Mouse (Mus musculus) hindbrain, embryonic 12.5 days (tissue): ENCODE results near the gene Rab6b. TPM values are rescaled to one million over a fixed set of nuclear protein-coding genes. Genes with fewer than 3 reads are reported as not detected.

Source experiments
- ATAC-seq: fragments of 200-750 bp; cut with Nextera tagmentation; 2 replicates; pipeline ENCODE4 v1.8.0; 2017; ENCODE audit warnings: moderate TSS enrichment; ENCODE audit not compliant: low FRiP score
- H3K27ac ChIP-seq: fragments of 300-500 bp; sonication (generic); 2 replicates; pipeline ENCODE4 v1.5.1; 2016; ENCODE audit warnings: mild to moderate bottlenecking
- H3K27me3 ChIP-seq: fragments of 300-500 bp; sonication (generic); 2 replicates; pipeline ENCODE4 v1.6.1; 2016; ENCODE audit warnings: mild to moderate bottlenecking
- H3K36me3 ChIP-seq: fragments of 300-500 bp; sonication (generic); 2 replicates; pipeline ENCODE4 v1.6.1; 2016; ENCODE audit warnings: mild to moderate bottlenecking
- H3K4me1 ChIP-seq: fragments of 300-500 bp; sonication (generic); 2 replicates; pipeline ENCODE4 v1.6.1; 2016
- H3K4me2 ChIP-seq: fragments of 300-500 bp; sonication (generic); replicated peaks from 2 replicates; pipeline ENCODE4 v1.6.1; 2016; ENCODE audit warnings: mild to moderate bottlenecking
- H3K4me3 ChIP-seq: fragments of 300-500 bp; sonication (generic); 2 replicates; pipeline ENCODE4 v1.5.1; 2016; ENCODE audit warnings: mild to moderate bottlenecking
- H3K9ac ChIP-seq: fragments of 300-500 bp; sonication (generic); 2 replicates; pipeline ENCODE4 v1.6.1; 2016; ENCODE audit warnings: mild to moderate bottlenecking, moderate library complexity
- H3K9me3 ChIP-seq: fragments of 300-500 bp; sonication (generic); replicated peaks from 2 replicates; pipeline ENCODE4 v1.6.1; 2016; ENCODE audit warnings: mild to moderate bottlenecking
- WGBS: fragments of 180-500 bp; shearing (Covaris S2); methylation state at CpG from one replicate; pipeline ENCODE4 v1.1.7; 2016; 5-methylcytosine and 5-hydroxymethylcytosine counted together
- polyA plus RNA-seq: library from polyadenylated mRNA; unstranded; fragments of >200 nt; fragmentation: Nextera tagmentation; extraction: Ambion mirVana; gene quantifications from 2 replicates; pipeline ENCODE4 v1.2.1, GENCODE M21; 2016

Rab6b gene
- polyA plus RNA-seq, 1 experiment from 2014 or later, result 58.0 TPM

DNA sequence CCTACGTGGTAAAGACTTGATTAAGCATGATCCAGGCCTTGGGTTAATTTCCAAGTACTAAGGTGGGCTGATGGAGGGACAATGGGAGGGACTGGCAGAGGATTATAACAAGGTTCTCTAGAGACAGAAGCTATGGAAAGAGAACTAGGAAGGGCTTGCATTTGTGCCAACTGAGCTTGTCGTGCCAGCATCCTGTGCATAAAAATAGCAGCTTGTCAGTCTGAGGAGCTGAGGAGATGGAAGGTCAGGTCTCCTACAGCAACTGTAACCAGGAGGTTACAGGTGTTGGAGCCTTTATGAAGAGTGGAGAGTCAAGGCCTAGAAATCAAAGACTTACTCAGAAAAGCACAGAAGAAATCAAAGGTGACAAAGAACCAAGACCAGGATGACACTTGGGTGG lies 102.0 kb downstream of the Rab6b start:
- no peak for ATAC-seq
- H3K9ac ChIP-seq, result no peak overlapping the region
- H3K36me3 ChIP-seq, result no peaks in the 10 kb centered on the region
- no peak overlapping the region for H3K27ac ChIP-seq
- WGBS, result 71% methylated on average over 2 of the region's 2 CpGs
- H3K4me3 ChIP-seq, result no peak overlapping the region
- H3K27me3 ChIP-seq, result no peaks in the 10 kb centered on the region
- H3K4me1 ChIP-seq, result peaks cover 5% of the 10 kb centered on the region
- H3K4me2 ChIP-seq, result no peak overlapping the region
- no peaks in the 10 kb centered on the region for H3K9me3 ChIP-seq

DNA sequence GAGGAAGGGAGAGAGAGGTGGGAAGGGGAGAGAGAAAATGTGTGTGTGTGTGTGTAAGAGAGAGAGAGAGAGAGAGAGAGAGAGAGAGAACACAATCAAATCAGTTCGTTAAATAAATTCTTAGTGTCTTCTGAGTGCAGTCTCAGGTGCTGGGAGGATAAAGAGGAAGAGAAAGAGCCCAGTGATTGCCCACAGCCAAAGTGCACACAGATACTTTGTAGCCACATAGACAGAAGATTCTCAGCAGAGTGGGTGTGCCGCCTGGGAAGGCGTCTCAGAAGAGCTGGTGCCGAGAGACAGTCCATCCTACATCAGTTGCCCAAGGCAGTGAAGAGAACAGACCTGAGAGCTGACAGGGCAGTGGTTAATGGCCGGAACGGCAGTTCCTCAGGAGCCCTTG lies 102.7 kb downstream of the Rab6b start:
- no peak for ATAC-seq
- Histone ChIP-seq H3K27me3 (no peaks in the 10 kb centered on the region), H3K27ac (no peak overlapping the region), H3K4me1 (no peaks in the 10 kb centered on the region), H3K4me2 (no peak overlapping the region), H3K9ac (no peak overlapping the region), H3K36me3 (no peaks in the 10 kb centered on the region), H3K9me3 (no peaks in the 10 kb centered on the region), H3K4me3 (no peak overlapping the region)
- 79% methylated on average over 4 of the region's 6 CpGs for WGBS

DNA sequence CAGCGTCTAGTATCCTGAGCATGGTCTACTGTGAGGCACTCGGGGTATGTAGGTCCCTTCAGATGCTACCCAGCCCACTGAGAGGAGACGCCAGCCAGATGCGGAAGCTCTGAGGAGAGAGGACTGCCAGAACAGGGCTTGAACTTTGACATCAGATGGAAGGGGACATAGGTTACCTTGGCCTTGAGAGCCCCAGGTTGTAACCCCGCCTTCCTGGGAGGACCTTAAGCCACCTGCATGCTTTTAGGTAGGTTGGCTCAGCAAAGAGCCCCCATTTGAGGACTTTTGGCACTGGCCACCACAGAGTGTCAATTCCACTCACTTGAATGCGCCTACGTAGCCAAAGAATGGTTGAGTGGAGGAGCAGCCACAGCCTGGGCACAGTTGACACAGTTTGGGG lies 113.1 kb downstream of the Rab6b start:
- no peaks in the 10 kb centered on the region for H3K9me3 ChIP-seq
- no peaks in the 10 kb centered on the region for H3K36me3 ChIP-seq
- H3K9ac ChIP-seq, result no peak overlapping the region
- 92% methylated on average over 7 of the region's 7 CpGs for WGBS
- H3K4me2 ChIP-seq, result no peak overlapping the region
- no peaks in the 10 kb centered on the region for H3K4me1 ChIP-seq
- H3K27ac ChIP-seq, result no peak overlapping the region
- H3K4me3 ChIP-seq, result no peak overlapping the region
- ATAC-seq, result no peak
- no peaks in the 10 kb centered on the region for H3K27me3 ChIP-seq

DNA sequence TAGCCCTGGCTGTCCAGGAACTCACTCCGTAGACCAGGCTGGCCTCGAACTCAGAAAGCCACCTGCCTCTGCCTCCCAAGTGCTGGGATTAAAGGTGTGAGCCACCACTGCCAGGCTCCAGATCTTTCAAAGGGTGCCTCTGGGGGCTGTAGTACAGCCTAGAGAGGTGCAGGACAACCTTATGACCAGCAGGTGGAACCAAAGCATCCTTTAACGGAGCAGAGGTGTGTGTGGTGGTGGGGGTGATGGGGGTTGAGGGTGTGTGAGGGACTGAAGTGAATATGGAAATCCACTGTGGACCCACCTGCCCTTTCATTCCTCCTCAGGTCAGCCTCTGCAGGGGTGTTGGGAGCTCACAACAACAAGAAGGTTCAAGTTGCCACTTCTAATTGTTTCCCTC lies 113.9 kb downstream of the Rab6b start:
- Histone ChIP-seq H3K4me1 (peaks cover 5% of the 10 kb centered on the region; the same call in 1 of the 2 replicates), H3K9ac (no peak overlapping the region), H3K9me3 (no peaks in the 10 kb centered on the region), H3K4me3 (no peak overlapping the region), H3K27me3 (no peaks in the 10 kb centered on the region), H3K4me2 (no peak overlapping the region), H3K36me3 (no peaks in the 10 kb centered on the region), H3K27ac (no peak overlapping the region)
- no peak for ATAC-seq
- 64% methylated on average over 3 of the region's 3 CpGs for WGBS

DNA sequence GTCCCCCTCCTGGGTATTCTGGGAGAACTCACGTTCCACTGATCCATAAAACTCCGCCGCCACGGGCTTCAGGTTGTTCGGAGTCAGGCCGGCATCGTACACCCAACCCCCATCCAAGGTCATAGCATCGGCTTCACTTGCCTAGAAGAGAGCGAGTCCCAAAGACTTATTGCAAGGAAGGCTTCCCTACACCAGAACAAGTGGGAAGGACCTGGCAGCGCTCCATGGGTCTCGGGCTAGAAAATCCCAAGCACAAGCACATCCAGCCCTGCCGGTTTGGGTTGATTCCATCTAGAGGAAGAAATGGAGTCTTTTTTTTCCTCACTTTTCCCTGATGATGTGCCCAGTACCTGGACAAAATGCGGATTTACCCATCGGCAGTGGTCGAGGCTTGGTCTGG lies 115.2 kb downstream of the Rab6b start:
- Histone ChIP-seq H3K9me3 (no peaks in the 10 kb centered on the region), H3K4me3 (no peak overlapping the region), H3K27ac (no peak overlapping the region), H3K4me1 (peaks cover 7% of the 10 kb centered on the region; the same call in 1 of the 2 replicates), H3K9ac (no peak overlapping the region), H3K27me3 (no peaks in the 10 kb centered on the region), H3K4me2 (no peak overlapping the region), H3K36me3 (no peaks in the 10 kb centered on the region)
- WGBS, result 93% methylated on average over 15 of the region's 15 CpGs
- ATAC-seq, result no peak

DNA sequence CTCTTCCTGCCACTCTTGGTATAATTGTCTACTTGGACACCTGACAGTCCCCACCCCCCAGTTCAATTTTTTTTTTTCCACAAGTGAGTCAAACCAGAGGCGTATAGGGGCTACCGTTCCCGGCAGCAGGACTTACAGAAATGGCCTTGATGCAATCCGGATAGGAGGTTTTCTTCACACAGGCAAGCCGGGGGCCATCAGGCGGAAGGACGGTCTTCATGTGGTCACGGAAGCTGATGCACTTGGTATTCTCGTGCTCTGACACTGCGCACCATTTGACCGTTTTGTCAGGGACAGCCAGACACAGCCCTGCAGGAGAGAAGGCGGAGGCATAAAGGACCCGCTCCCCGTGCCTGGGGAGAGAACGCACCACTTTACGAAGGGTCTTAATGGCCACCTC lies 116.2 kb downstream of the Rab6b start:
- no peak overlapping the region for H3K9ac ChIP-seq
- no peaks in the 10 kb centered on the region for H3K36me3 ChIP-seq
- no peaks in the 10 kb centered on the region for H3K27me3 ChIP-seq
- WGBS, result 92% methylated on average over 16 of the region's 16 CpGs
- no peak overlapping the region for H3K4me2 ChIP-seq
- no peak for ATAC-seq
- H3K9me3 ChIP-seq, result no peaks in the 10 kb centered on the region
- H3K4me1 ChIP-seq, result peaks cover 7% of the 10 kb centered on the region; the same call in 1 of the 2 replicates
- H3K4me3 ChIP-seq, result no peak overlapping the region
- no peak overlapping the region for H3K27ac ChIP-seq

DNA sequence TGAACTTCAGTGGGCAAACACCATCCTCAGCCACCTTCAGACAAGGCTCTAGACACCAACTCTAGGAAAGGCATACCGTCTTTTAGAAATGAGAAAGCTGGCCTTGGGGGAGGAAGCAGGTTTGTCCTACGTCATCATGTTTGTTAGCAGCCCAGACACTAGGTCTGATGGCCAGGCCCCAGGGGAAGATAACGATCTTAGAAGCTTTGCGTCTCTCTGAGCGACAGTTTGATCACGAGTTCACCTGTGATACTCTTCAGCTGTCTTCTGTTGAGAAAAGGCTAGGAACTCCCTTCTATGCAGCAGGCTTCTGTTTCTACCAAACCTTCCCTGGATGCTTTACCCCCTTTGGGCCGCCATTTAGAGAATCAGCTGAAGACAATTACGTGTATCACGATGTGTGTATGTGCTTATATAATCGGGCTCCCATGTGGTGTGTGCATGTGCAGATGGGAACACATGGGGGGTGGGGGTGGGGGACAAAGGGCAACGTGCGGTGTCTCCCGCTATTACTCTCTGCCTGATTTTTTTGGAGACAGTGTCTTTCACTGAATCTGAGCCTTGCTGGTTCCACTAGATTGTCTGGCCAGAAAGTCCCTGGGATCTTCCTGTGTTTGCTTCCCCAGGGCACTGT lies 116.9 kb downstream of the Rab6b start:
- H3K9ac ChIP-seq, result no peak overlapping the region
- H3K9me3 ChIP-seq, result no peaks in the 10 kb centered on the region
- no peak overlapping the region for H3K27ac ChIP-seq
- no peaks in the 10 kb centered on the region for H3K36me3 ChIP-seq
- H3K27me3 ChIP-seq, result no peaks in the 10 kb centered on the region
- no peak for ATAC-seq
- no peak overlapping the region for H3K4me3 ChIP-seq
- 81% methylated on average over 13 of the region's 13 CpGs for WGBS
- peaks cover 7% of the 10 kb centered on the region; the same call in 1 of the 2 replicates for H3K4me1 ChIP-seq
- no peak overlapping the region for H3K4me2 ChIP-seq

DNA sequence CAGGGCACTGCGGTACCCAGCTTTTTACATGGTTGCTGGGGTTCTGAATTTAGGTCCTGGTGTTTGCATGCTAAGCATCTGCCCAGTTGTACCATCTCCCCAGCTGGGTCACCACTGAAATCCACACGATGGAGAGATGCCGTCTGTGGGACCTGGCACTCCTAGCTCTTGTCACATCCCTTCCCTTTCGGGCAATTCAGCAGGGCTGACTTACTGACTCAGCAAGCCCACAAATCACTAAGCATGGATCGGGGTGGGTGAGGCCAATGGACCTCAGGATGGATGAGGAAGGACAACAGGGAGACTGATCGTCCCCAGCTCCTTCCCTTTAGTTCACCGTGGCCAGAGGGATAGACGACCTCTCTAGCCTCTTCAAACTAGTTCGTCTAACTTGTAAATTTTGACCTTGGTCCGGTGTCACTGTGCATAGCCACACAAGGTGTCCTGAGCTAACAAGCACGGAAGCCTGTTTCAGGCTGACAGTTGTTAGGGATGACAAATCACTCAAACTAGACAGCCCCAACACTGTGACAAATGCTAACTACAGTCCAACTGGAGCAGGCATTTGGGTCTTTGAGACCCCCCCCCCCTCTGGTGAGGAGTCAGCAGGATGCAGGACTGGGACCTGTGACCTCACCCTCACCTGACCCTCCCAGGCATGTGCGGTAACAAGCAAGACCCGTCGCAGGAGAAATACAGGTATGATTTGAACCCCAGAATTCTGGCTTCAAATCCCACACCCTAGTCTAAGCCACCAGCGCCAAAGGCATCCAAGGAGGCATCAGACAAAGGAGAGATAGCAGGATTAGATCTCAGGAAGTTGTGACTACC lies 117.7 kb downstream of the Rab6b start:
- no peak for ATAC-seq
- Histone ChIP-seq H3K36me3 (no peaks in the 10 kb centered on the region), H3K27ac (no peak overlapping the region), H3K4me2 (no peak overlapping the region), H3K27me3 (no peaks in the 10 kb centered on the region), H3K9me3 (no peaks in the 10 kb centered on the region), H3K4me1 (peaks cover 7% of the 10 kb centered on the region), H3K9ac (no peak overlapping the region), H3K4me3 (no peak overlapping the region)
- WGBS, result 87% methylated on average over 15 of the region's 15 CpGs

DNA sequence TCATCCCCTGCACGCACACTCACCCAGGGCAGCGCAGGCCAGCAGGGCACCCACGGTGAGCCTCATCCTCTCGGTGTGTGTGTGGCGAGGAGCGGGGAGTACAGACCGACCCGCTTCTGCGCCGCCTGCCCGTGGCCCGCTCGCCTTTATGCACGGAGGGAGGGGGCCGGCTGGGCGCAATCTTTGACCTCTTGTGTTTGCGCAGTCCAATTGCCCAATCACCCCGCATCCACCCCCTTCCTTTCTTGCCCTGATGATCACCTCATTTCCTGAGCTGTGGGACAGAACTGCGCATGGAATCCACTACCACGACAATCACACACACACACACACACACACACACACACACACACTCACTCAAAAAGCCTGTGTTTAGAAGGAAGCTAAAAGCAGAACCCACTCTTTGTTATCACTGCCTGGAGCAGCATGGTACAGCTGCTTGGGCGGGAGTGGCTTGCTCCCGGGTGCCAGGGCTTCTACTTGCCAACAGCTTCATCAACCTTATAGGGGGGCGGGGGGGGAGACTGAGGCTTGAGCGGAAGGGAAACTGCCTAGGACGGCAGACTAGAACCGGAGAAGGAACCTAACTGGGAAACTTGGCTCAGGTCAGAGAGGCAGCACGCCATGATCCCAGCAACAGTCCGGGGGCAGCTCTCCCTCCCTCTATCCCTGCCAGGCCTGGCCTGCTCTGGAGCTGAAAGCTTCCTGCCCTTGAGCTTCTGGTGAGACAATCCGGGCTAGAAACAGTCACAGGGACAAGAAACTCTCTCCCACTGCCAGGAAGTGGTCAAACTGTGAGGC lies 118.8 kb downstream of the Rab6b start, which contains the start of the genes Gm20425 and Trf:
Gene Gm20425 (minus strand): TSS at position 157 of the 801 bp plus-strand sequence.
Gene Trf (minus strand): TSS at position 294 of the 801 bp plus-strand sequence.
- Histone ChIP-seq H3K4me2 (peak within 1 kb of the TSS; percentile 36), H3K36me3 (no peaks in the 10 kb centered on the region), H3K4me3 (no peak within 1 kb of the TSS), H3K27me3 (no peaks in the 10 kb centered on the region), H3K27ac (peak within 1 kb of the TSS; percentile 35; the same call in 1 of the 2 replicates), H3K4me1 (peaks cover 13% of the 10 kb centered on the region), H3K9ac (peak within 1 kb of the TSS; percentile 14; the same call in 1 of the 2 replicates), H3K9me3 (no peaks in the 10 kb centered on the region)
- WGBS, result 50% methylated on average over 29 of the region's 29 CpGs
- peak; percentile 60 for ATAC-seq

DNA sequence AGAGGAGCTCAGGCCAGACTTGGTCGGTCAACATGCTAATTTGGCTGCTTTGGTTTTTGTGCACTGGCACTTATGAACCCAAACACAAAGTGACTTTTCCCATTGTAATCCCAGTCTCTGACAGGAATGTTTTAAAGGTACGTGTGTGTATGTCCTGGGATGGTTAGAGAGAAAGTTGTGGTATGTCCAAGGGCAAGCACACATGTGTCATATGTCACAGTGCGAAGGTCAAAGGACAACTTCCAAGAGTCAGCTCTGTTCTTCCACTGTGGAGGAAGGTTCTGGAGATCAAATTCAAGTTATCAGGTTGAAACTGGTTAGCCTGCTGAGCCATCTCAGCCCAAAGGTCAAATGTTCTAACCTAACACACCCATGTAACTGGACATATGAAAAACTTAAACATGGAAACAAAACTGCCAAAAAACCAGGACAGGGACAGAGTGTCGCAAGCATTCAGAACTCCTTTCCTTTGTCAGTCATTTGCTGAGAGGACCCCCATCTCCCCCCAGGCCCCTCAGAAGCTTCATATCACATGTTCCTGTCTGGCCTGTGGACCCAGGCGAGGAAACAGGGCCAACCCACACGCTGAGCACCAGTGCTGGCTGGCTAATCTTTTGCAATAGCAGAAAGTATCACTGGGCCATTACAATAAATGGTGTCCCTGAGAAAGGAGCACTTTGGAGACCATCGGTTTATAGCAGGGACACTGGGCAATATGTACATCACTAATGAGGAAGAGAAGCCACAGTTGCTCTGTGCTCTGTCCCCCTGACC lies 120.8 kb downstream of the Rab6b start:
- ATAC-seq, result no peak
- Histone ChIP-seq H3K4me3 (no peak overlapping the region), H3K4me2 (no peak overlapping the region), H3K27me3 (no peaks in the 10 kb centered on the region), H3K36me3 (no peaks in the 10 kb centered on the region), H3K4me1 (peaks cover 13% of the 10 kb centered on the region), H3K9me3 (no peaks in the 10 kb centered on the region), H3K9ac (no peak overlapping the region), H3K27ac (no peak overlapping the region)
- WGBS, result 90% methylated on average over 7 of the region's 7 CpGs

DNA sequence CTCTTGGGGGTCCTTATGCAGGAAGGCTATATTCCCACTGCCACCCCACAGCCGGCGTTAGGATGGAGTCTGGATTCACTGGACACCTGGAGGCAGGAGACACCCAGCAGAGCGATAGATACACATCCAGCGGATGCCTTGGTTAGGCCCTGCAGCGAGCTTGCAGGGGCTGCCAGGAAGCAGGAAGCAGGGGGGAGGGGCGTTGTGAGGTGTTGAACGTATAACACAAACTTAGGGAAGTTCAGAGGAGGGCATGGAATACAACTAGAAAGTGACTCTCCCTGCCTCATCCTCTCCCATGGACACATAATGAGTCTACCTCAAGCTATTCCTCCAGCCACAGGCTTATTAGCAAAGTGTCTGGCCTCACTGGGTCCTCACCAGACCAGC lies 121.4 kb downstream of the Rab6b start:
- Histone ChIP-seq H3K27ac (no peak overlapping the region), H3K4me1 (peaks cover 13% of the 10 kb centered on the region), H3K4me3 (no peak overlapping the region), H3K4me2 (no peak overlapping the region), H3K9me3 (no peaks in the 10 kb centered on the region), H3K9ac (no peak overlapping the region), H3K36me3 (no peaks in the 10 kb centered on the region), H3K27me3 (no peaks in the 10 kb centered on the region)
- ATAC-seq, result no peak
- 75% methylated on average over 7 of the region's 7 CpGs for WGBS
